Mouse (Mus musculus) activated CD4-positive, CD25-positive, alpha-beta regulatory T cell, adult 4 months (primary cell): ENCODE measurements around the gene Col1a1. TPM values are rescaled to one million over a fixed set of nuclear protein-coding genes. Genes with fewer than 3 reads are reported as not detected.

Experiments used
- ATAC-seq: one replicate; pipeline ENCODE4 v1.8.0; 2017
- polyA plus RNA-seq, 2 experiments: library from polyadenylated mRNA; unstranded; fragments of 100-300 nt; shearing (Covaris generic); gene quantifications; one replicate each; pipeline ENCODE4 v1.2.1; 2017

Gene Col1a1
- polyA plus RNA-seq, 2 experiments from 2014 or later: 0.10 to 0.61 TPM

GRCm38 (mm10) chr11:94978947-94979346 lies 42.9 kb downstream of the Col1a1 start:
- peak; percentile 92 for ATAC-seq

DNA sequence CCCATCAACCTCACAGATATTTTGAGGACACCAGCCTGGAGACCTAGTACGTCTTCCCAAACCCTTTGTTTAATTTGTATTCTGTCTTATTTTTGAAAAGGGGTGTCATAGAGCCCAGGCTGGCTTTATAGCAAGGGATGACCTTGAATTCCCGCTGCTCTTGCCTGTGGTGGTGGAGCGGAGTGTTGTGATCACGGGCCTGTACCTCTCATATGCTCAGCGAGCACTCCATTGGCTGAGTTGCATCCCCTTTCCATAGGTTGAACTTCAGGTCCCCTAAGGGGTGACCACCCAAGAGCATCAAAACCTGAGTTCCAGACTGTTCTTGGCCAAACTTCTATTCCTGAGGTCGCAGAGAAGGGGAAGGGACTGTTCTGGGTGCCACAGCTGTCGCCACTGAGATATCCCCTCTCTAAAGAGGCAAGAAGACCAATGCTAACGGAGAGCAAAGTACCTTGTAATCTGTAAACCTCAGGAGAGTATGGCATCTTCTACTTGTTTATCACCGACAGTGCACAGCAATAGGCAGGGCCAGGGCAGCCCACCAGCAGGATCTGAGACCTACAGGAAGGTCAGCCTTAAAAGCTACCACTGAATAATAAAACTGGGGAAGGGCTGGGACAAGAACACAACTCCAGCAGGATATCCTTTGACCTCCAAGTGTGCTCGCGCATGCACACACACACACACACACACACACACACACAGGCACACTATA lies 43.6 kb downstream of the Col1a1 start:
- no peak for ATAC-seq

- ATAC-seq: no peak
Observed at GRCm38 (mm10) chr11:94985140-94985539, 49.1 kb downstream of the Col1a1 start.

- ATAC-seq: no peak
Observed at GRCm38 (mm10) chr11:94985822-94986221, 49.8 kb downstream of the Col1a1 start.

DNA sequence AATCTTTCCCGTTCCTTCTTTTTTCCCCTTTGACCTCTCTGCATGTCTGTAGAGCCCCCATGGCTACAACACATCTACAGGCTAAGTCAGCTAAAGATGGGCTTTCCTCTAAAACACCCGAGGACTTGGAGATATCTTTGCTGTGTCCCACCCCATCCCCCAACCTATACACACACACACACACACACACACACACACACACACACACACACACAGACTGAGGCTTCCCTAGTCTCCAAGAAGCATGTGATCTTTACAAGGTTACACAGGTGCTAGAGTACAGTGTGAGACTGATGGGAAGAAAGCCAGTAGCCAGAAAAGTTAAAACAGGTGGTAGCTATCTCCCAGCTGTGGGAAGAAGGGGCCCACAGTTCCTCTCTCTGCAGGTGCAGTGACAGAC lies 50.4 kb downstream of the Col1a1 start:
- ATAC-seq: no peak

- ATAC-seq: no peak
Observed at GRCm38 (mm10) chr11:94987341-94987740, 51.3 kb downstream of the Col1a1 start.

DNA sequence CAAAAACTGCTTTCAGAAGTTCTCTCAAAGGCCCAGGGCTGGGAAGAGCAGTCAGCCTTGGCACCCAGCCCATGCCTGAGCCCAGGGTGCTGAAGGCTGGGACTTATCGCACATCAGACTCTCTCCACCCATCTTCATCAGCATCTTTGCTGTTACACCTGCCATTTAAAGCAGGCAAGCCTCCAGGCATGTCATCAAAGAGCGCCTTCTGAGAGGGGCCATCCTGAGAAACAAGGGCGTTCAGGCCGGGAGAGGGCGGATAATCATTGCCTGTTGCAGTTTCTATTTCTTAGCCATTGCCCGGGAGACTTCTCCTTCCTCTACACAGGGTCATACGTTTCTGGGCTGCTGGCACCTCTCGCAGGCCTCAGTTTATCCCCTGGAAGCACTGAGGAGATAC lies 51.8 kb downstream of the Col1a1 start:
- ATAC-seq: no peak

DNA sequence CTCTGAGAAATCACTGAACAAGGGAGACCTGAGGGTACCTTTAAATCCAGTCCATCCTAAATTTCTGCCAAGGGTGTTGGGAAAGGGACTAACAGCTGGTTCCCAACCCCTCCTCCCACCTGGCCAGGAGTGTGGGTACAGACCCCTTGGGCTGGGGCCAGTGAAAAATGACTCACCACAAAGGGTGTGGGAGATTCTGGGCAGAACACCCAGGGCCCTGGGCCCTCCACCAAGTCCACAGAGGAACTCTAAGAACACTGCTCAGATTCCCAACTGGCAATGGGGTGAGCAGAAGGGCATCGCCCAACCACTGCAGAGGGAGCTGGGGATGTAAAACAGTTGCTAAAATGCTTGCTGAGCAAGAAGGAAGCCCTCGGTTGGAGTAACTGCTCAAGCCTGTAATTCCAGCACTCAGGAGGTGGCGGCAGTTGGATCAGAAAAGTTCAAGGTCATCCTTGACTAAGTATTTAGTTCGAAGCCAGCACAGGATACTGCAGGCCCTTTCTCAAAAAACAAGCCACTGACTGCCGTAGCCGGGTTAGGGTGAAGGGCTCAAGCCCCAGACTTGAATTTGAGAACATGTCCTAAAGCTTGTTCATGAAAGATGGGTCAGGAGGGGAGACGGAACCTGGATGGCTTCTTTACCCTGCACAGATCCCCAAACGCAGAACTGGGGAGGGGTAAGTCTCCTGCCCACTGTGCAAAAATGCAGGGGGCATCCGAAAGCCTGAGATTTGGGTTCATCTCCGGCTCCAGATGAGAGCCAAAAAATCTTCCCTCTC lies 52.9 kb downstream of the Col1a1 start:
- ATAC-seq: no peak

DNA sequence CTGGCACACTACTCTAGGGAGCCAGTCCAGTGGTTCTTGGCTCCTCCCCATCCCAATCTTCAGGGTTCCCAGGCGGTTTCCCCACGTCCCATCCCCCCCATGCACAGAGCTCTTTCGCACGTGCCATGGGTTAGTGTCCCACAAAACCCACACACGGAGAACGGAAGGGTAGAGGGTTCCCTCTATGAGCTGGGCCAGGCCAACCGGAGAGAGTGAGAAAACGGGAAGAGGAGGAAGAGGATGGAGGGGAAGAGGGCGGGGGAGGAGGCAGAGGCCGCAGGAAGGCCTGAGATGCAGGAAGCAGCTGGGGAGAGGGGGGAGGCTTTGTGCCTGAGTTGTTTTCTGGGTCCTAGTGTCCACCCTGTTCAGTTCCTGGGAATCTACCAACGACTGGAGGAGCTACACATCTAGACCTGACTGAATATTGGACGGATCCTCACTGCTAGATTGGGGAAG lies 53.6 kb downstream of the Col1a1 start:
- ATAC-seq: peak; percentile 62

GRCm38 (mm10) chr11:94990102-94990748 lies 54.2 kb downstream of the Col1a1 start:
- peak; percentile 5 for ATAC-seq

- ATAC-seq: peak; percentile 72
Observed at GRCm38 (mm10) chr11:94990749-94991577, 54.9 kb downstream of the Col1a1 start, which contains the start of gene Ppp1r9b. TSS of gene Ppp1r9b (plus strand) at chr11:94991035.

GRCm38 (mm10) chr11:94991641-94992479 lies 55.8 kb downstream of the Col1a1 start:
- ATAC-seq: no peak

GRCm38 (mm10) chr11:94992480-94992753 lies 56.4 kb downstream of the Col1a1 start:
- ATAC-seq: no peak

GRCm38 (mm10) chr11:94992754-94993606 lies 57.0 kb downstream of the Col1a1 start:
- no peak for ATAC-seq

DNA sequence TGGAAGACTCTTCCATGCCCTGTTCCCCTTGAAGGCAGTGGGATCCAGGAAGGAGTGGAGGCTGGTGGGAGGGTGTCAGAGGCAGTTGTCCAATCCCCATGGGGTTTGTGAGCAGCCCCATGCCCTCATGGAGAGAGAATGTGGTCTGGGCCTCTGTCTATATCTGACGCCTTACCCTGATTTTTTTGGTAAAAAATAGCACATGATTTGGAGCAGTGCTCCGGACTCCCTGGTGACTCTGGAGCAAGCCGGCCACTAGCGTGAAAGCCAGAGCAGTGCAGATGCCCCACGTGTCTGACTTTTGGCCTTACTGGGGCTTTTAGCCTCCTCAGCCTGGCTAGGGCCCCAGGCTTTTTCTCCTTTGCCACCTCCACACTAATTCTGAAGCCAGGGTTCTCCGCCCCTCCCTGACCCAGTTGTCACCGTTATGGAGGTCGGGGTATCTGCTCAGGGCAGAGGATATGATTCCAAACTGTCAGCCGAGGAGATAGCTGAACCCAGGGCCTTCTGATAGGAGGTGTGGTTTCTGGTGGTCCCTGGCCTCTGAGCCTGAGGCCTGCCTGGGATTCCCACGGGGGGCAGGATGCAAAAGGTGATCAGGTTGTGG lies 58.3 kb downstream of the Col1a1 start:
- no peak for ATAC-seq

GRCm38 (mm10) chr11:94994947-94995772 lies 59.1 kb downstream of the Col1a1 start:
- ATAC-seq: no peak

GRCm38 (mm10) chr11:94996101-94996500 lies 60.1 kb downstream of the Col1a1 start:
- no peak for ATAC-seq

DNA sequence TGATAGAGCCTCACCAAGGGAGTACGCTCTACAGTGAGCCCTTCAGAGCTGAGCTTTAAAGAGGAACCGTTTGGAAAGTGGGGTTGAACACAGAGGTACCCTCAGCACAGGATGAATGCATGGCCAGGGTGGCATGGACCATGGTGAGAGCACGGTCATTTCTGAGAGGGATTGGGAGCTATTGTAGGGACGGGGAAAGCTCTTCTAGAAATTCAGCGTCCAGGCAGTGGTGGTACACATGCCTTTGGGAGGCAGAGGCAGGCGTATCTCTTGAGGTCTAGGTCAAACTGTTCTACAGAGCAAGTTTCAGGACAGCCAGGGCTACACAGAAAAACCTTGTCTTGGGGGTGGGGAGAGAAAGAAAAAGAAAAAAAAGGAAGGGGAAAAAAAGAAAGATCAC lies 61.0 kb downstream of the Col1a1 start:
- no peak for ATAC-seq

GRCm38 (mm10) chr11:94997596-94997995 lies 61.6 kb downstream of the Col1a1 start:
- ATAC-seq: no peak
